Mouse (Mus musculus): ENCODE data around the gene Csnk2a1.

DNA sequence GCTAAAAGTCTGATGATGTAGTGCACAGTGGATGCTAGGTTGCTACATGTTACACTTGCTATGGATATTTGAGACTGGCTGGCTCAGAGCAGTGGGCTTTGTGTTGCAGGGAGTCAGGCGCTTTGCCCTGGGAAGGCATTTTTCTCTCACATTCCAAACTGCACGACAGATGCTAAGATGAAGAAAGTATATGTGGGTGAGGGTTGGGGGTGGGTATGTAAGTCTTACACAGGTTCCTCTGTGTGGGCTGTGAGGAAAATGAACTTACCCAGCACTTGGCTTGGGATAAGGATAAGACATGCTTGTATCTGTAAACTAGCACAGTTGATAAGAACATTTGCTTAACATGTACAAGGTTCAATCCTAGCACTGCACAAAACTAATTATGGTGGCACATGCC is 76.2 kb downstream of the Csnk2a1 start:
- TF ChIP-seq CTCF (IDR thresholded peaks at IDR 0.05; ENCODE audit: borderline replicate concordance, extremely low read depth, insufficient read depth, insufficient read length) (no peak), POLR2A (IDR thresholded peaks at IDR 0.05; ENCODE audit: borderline replicate concordance, extremely low read depth, insufficient read depth, insufficient read length, poor library complexity, severe bottlenecking) (no peak)
